Mouse (Mus musculus) E14TG2a.4 (cell line): ENCODE measurements around the gene C1rl.

Experiments
- CTCF ChIP-seq: conservative IDR thresholded peaks from 2 replicates; pipeline ENCODE4 v1.5.1; 2014; ENCODE audit warnings: low read length
- NANOG ChIP-seq: IDR thresholded peaks from 2 replicates; pipeline ENCODE4 v1.6.1; 2014; ENCODE audit warnings: borderline replicate concordance, low read length, mixed read lengths

GRCm38 (mm10) chr6:124488952-124489351 lies 4.0 kb upstream of the C1rl start:
- TF ChIP-seq CTCF: no peak
- TF ChIP-seq NANOG: no peak
